Mouse (Mus musculus): ENCODE data around the gene Ppp3r1. TPM values are rescaled to one million over a fixed set of nuclear protein-coding genes. Genes with fewer than 3 reads are reported as not detected.

The Ppp3r1 gene
- 100 to 1,000 TPM; 697 to 717 TPM for total RNA-seq (2021)
- long read RNA-seq, experiment 1, transcript Ppp3r1-201 (6 exons, 2,859 nt), result major isoform, 592 of 618 reads
- long read RNA-seq, experiment 1, partial matches to known transcripts, result 10 of 618 reads
- long read RNA-seq, experiment 1, other reads (novel, unspliced or antisense), result 16 of 618 reads
- long read RNA-seq, experiment 2, transcript Ppp3r1-201 (6 exons, 2,859 nt), result major isoform, 481 of 565 reads
- long read RNA-seq, experiment 2, partial matches to known transcripts, result 69 of 565 reads
- long read RNA-seq, experiment 2, other reads (novel, unspliced or antisense), result 15 of 565 reads

DNA sequence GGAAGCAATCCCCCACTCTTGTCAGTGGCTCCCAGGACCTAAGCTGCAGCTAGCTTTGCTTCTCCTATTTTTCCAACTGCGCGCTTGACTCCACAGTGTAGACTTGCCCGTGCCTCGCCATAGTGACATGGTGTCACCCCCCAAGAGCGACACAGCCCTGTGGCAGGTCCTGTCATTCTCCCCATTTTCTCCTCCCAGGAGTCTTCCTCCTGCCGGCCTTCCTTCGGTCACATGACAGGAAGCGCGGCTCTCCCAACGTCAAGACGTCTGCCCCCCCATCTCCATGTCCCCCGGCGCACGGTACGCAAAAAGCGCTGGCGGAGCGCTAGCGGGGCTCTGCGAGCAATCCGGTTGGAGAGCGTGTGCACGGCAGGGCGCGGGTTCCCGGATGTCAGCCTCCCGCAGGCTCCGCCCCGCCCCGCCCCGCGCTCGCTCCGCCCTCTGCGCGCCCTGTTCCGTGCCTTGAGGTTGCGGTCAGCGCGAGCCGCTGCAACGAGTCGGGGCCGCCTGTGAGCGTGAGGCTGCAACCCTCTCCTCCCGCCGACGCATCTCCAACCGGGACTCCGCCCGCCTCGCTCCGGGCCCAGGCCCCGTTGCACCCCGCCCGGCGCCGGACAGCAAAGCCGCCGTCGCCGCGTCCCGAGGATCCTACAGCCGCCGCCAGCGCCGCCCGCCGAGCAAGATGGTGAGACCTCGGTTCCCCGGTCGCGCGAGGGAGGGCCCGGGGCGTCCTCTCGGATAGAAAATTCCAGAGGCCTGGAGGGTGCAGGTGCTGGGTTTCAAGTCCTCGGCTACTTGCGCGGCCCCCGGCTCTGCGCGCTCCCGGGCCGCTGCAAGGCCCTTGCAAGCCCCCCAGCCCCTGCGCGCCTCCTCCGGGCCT is at the start of gene Ppp3r1:
Gene Ppp3r1 (plus strand): TSS at position 406 of the 880 bp plus-strand sequence.
- intact Hi-C loops (cut with DNase I), result loop anchor here (5.0 kb wide), 2 partner anchors 52 to 77 kb away; no protein-coding TSS in a partner anchor
- DNase-seq (ENCODE audit: low spot score in 2 of 2), result peak; percentile 96 to 97

GRCm38 (mm10) chr11:17112419-17113090 is 46.5 kb upstream of the Ppp3r1 start:
- no peak for DNase-seq (ENCODE audit: low spot score in 2 of 2)
- intact Hi-C loops (cut with DNase I), result no loop called here

GRCm38 (mm10) chr11:17126418-17126817 is 32.6 kb upstream of the Ppp3r1 start:
- no peak for DNase-seq (ENCODE audit: low spot score in 2 of 2)
- intact Hi-C loops (cut with DNase I), result no loop called here

DNA sequence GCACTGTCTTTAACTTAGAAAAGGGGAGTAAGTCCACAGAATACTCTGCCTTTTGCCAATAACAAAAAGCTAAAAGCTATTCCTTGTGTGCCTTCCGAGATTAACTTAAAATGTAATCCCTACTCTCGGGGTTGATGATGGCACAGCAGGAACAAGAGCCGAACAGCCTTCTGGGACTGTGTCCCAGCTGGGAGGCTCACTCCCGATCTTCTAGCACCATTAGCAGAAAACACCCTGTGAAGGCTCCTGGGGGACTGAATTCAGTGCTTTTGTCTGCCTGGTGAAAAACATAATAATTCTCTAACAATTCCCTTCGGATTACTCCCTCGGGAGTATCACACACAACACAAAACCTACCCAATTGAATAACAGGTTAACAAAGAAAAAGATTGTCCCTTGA is 23.4 kb upstream of the Ppp3r1 start:
- intact Hi-C loops (cut with DNase I), result no loop called here

GRCm38 (mm10) chr11:17138306-17139033 is 20.6 kb upstream of the Ppp3r1 start:
- intact Hi-C loops (cut with DNase I), result no loop called here
- DNase-seq (ENCODE audit: low spot score in 2 of 2), result peak; percentile 13 to 28

More for the DNA sequence above, 23.4 kb upstream of the Ppp3r1 start:
- DNase-seq (ENCODE audit: low spot score in 2 of 2), result no peak

DNA sequence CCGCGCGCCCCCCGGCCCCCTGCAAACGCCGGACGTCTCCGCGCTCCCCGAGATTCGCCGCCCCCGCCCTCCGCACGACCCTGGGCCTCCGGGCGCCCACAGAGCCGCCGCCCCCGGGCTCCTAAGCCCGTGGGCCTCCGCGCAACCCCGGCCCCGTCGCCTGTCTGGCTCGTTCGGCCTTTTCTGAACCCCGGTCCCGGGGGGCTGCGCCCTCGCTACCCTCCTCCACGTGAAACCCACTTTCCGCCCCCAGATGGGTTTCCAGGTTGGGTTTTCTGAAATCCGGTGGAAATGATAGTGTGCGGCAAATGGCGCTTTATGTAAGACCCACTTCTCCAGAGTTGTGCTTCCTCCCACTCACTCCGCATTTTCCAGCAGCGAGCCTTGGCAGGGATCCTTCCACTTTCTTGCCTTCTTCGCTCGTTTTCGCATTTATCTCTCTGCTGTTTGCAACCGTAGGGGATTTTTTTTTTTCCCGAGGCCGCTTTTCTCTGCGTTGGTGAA is 727 bp downstream of the Ppp3r1 start:
- DNase-seq (ENCODE audit: low spot score in 2 of 2), result peak; percentile 65 to 67
- intact Hi-C loops (cut with DNase I), result loop anchor here (5.0 kb wide), 3 partner anchors 52 to 98 kb away; partner anchors contain the start of gene C1d

DNA sequence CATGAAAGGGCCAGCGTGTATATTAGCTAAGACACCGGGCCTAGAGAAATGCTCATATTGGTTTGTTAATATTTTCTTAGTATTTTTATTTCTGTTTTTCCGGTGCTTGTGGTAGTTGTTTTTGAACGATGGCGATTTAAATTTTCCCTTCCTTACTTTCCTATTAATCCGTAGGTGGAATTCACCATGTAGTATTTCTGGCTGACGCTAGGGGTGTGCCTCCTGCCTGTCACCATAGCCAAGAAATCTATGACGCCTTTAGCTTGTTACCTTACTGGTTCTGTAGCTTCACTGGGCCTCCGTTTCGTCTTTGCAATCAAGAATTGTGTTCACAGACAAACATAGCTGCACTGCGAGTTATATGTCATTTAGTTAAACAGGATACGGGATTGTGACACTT is 1.2 kb downstream of the Ppp3r1 start:
- peak; percentile 63 to 82 for DNase-seq (ENCODE audit: low spot score in 2 of 2)
- intact Hi-C loops (cut with DNase I), result loop anchor here (5.0 kb wide), 1 partner anchor 97 kb away; the partner anchor contains the start of gene C1d

- intact Hi-C loops (cut with DNase I), result loop anchor here (5.0 kb wide), 1 partner anchor 93 kb away; the partner anchor contains the start of gene C1d
These were observed 4.9 kb downstream of the Ppp3r1 start for GRCm38 (mm10) chr11:17163956-17164355.

GRCm38 (mm10) chr11:17166627-17167026 is 7.6 kb downstream of the Ppp3r1 start:
- intact Hi-C loops (cut with DNase I), result no loop called here
- no peak for DNase-seq (ENCODE audit: low spot score in 2 of 2)

More at GRCm38 (mm10) chr11:17163956-17164355, 4.9 kb downstream of the Ppp3r1 start:
- no peak for DNase-seq (ENCODE audit: low spot score in 2 of 2)

- intact Hi-C loops (cut with DNase I), result no loop called here
- no peak for DNase-seq (ENCODE audit: low spot score in 2 of 2)
These were observed 10.2 kb downstream of the Ppp3r1 start for GRCm38 (mm10) chr11:17169262-17169661.

DNA sequence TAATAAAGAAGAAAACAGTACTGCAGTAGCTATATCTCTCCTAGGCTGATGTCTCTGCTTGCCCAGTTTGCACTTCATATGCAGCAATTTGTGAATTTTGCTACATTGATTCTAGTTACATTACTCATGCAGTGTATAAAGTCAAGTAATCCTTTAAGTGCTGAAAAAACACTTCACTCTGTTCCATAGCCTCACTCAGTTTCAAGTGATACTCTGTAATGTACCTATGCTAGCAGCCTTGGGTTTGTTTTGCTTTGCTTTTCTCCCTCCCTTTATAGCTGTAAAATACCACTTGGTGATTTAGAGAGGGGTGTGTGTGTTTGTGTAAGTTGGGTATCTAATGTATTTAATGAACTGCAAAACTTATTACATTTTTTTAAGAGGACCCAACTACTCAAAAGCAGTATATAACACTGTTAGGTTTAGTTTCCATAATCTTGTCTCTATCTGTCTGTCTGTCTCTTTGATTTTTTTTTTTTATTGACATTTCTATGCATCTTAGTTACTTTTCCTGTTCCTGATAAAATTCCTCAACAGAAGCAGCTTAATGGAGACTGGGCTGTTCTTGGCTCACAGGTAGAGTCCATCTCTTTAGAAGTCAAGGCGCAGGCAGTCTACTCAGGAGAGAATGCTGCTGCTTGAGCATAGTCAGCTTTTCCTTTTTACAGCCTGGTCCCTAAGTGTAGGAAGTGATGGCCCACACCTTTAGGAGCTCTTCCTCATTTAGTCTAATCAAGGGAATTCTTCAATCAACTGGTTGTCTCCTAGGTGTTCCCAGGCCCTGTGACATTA is 12.1 kb downstream of the Ppp3r1 start:
- no peak for DNase-seq (ENCODE audit: low spot score in 2 of 2)
- intact Hi-C loops (cut with DNase I), result no loop called here

DNA sequence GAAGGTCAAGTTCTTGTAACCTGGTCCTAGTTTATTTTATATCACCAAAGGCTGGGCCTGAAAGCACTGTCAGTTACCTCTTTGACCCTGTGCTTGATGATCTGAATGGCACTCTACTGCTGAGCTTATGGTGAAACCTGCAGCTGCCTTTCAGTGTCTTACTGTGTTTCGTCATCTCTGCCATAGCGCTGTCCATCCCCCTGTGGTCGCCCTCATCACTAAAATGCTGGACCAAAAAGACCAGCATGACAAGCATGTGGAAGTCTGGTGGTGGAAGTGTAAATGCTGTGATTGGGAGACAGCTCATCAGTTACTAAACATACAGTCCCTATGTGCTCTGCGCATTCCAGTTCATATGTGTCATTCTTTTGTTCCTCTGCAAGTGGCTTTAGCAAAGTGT is 13.2 kb downstream of the Ppp3r1 start:
- DNase-seq (ENCODE audit: low spot score in 2 of 2), result no peak
- intact Hi-C loops (cut with DNase I), result no loop called here

GRCm38 (mm10) chr11:17176638-17177037 is 17.6 kb downstream of the Ppp3r1 start:
- intact Hi-C loops (cut with DNase I), result no loop called here
- no peak for DNase-seq (ENCODE audit: low spot score in 2 of 2)

GRCm38 (mm10) chr11:17180753-17181152 is 21.7 kb downstream of the Ppp3r1 start:
- intact Hi-C loops (cut with DNase I), result no loop called here
- no peak for DNase-seq (ENCODE audit: low spot score in 2 of 2)

GRCm38 (mm10) chr11:17181807-17182206 is 22.7 kb downstream of the Ppp3r1 start, which contains the start of gene Wdr92:
Wdr92 (plus strand) TSS chr11:17182107.
- DNase-seq (ENCODE audit: low spot score in 2 of 2), result no peak
- intact Hi-C loops (cut with DNase I), result no loop called here

DNA sequence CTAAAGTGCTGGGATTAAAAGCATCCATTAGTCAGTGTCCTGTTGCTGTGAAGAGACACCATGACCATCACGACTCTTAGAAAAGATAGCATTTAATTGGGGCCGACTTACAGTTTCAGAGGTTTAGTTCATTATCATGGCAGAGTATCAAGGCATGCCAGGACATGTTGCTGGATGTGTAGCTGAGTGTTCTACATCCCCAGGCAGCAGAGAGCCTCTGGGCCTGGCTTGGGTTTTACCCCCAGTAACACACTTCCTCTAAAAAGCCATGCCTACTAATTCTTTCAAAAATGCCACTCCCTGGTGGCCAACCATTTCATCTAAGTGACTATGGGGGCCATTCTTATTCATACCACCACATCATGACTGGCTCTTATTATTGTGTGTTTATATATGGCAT is 24.1 kb downstream of the Ppp3r1 start:
- intact Hi-C loops (cut with DNase I), result no loop called here

DNA sequence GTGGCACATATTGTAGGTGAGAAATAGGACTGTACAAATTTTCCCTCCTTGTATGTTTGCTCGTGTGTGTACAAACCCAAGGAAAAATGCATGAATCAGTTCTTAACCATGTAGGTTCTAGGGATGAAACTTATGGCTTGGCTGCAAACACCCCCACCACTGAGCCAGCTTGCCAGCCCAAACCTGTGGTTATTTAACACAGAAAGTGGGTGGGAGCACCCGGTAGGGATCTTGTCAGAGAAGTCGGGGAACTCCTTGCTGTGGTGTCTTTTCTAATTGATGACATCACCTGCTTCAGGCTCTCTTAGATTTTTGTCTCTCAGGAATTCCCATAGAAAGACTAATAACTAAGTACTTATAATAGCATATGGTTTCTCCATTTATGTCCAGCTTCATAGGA is 28.6 kb downstream of the Ppp3r1 start:
- DNase-seq (ENCODE audit: low spot score in 2 of 2), result no peak
- intact Hi-C loops (cut with DNase I), result no loop called here

More for the DNA sequence above, 24.1 kb downstream of the Ppp3r1 start:
- DNase-seq (ENCODE audit: low spot score in 2 of 2), result no peak

DNA sequence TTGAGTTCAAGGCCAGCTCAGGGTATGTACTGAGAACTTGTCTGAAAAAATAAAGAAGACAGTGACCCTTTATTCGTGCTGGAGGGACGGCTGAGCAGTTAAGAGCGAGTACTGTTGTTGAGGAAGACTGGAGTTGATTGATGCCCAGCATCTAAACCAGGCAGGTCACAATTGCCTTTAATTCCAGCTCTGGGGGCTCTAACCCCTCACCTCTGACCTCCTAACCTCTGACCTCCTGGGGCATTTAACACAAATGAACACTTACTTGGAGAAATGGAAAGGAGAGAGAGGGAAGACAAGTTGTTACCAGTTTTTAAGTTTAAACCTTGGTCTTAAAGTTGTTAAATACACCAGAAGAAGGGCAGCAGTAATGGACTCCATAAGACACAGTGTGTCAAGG is 29.7 kb downstream of the Ppp3r1 start:
- DNase-seq (ENCODE audit: low spot score in 2 of 2), result no peak
- intact Hi-C loops (cut with DNase I), result no loop called here

All from left cerebral cortex, postnatal 14 days (tissue).